Mouse (Mus musculus) MEL (cell line): ENCODE results near the gene Trp53rkb. TPM values are rescaled to one million over a fixed set of nuclear protein-coding genes. Genes with fewer than 3 reads are reported as not detected.

Experiments
- DNase-seq: peaks from one replicate; pipeline ENCODE4 v3.0.0; 2011; ENCODE audit warnings: low read depth, low spot score
- H3K27ac ChIP-seq: 2 replicates; pipeline ENCODE4 v1.5.1; 2012; ENCODE audit warnings: low read depth, mild to moderate bottlenecking, control low read depth, low read length, moderate library complexity; ENCODE audit not compliant: control insufficient read depth
- H3K27me3 ChIP-seq, 2 experiments: fragments of 150-350 bp in 1 of 2; sonication (generic) in 1 of 2; 2 replicates each; pipeline ENCODE4 v1.6.1; 2012; ENCODE audit warnings: low read length in 2 of 2, mild to moderate bottlenecking in 2 of 2, improper control_type of control experiment in 1 of 2, moderate library complexity in 1 of 2; ENCODE audit not compliant: insufficient read depth in 2 of 2, control insufficient read depth in 1 of 2
- H3K36me3 ChIP-seq, 2 experiments: 2 replicates each; pipeline ENCODE4 v1.6.1; 2012 to 2014; ENCODE audit warnings: low read length in 2 of 2, improper control_type of control experiment in 1 of 2, inconsistent platforms in 1 of 2, mild to moderate bottlenecking in 1 of 2; ENCODE audit not compliant: insufficient read depth in 2 of 2, control insufficient read depth in 1 of 2
- H3K4me1 ChIP-seq, 2 experiments: fragments of 150-350 bp in 1 of 2; sonication (generic) in 1 of 2; 2 replicates each; pipeline ENCODE4 v1.6.1; 2012; ENCODE audit warnings: low read length in 2 of 2, improper control_type of control experiment in 1 of 2, mild to moderate bottlenecking in 1 of 2; ENCODE audit not compliant: insufficient read depth in 2 of 2, control insufficient read depth in 1 of 2
- H3K4me3 ChIP-seq, 2 experiments: fragments of 150-350 bp in 1 of 2; sonication (generic) in 1 of 2; 2 replicates each; pipeline ENCODE4 v1.5.1; 2012; ENCODE audit warnings: low read depth in 2 of 2, low read length in 2 of 2, mild to moderate bottlenecking in 2 of 2, moderate library complexity in 2 of 2, control low read depth in 1 of 2, improper control_type of control experiment in 1 of 2; ENCODE audit not compliant: control insufficient read depth in 1 of 2, insufficient read depth in 1 of 2
- H3K79me2 ChIP-seq: 2 replicates; pipeline ENCODE4 v1.6.1; 2012; ENCODE audit warnings: mild to moderate bottlenecking, low read length, moderate library complexity; ENCODE audit not compliant: control insufficient read depth, poor library complexity, insufficient read depth
- H3K9ac ChIP-seq: 2 replicates; pipeline ENCODE4 v1.6.1; 2012; ENCODE audit warnings: low read depth, mild to moderate bottlenecking, control low read depth, low read length, moderate library complexity; ENCODE audit not compliant: control insufficient read depth, poor library complexity, severe bottlenecking
- H3K9me3 ChIP-seq: fragments of 150-350 bp; sonication (generic); replicated peaks from 2 replicates; pipeline ENCODE4 v1.6.1; 2012; ENCODE audit warnings: mild to moderate bottlenecking, low read length, improper control_type of control experiment, moderate library complexity; ENCODE audit not compliant: insufficient read depth
- BHLHE40 ChIP-seq: IDR thresholded peaks from 2 replicates; pipeline ENCODE4 v1.6.1; 2012; ENCODE audit warnings: low read depth, mild to moderate bottlenecking, inconsistent platforms, low read length, improper control_type of control experiment, borderline replicate concordance
- CTCF ChIP-seq, 3 experiments: IDR thresholded peaks in 2 of 3; conservative IDR thresholded peaks in 1 of 3; 2 replicates each; pipeline ENCODE4 v1.5.1; 2011 to 2012; ENCODE audit warnings: low read length in 3 of 3, low read depth in 2 of 3, mild to moderate bottlenecking in 2 of 3, improper control_type of control experiment in 1 of 3, inconsistent platforms in 1 of 3, mixed read lengths in 1 of 3, moderate library complexity in 1 of 3; ENCODE audit not compliant: control insufficient read depth in 1 of 3, insufficient read depth in 1 of 3, poor library complexity in 1 of 3, severe bottlenecking in 1 of 3
- ELF1 ChIP-seq: IDR thresholded peaks from 2 replicates; pipeline ENCODE4 v1.6.1; 2014; ENCODE audit warnings: low read depth, mild to moderate bottlenecking, inconsistent platforms, low read length, improper control_type of control experiment, moderate library complexity
- EP300 ChIP-seq, 2 experiments: IDR thresholded peaks; 2 replicates each; pipeline ENCODE4 v1.6.1; 2011; ENCODE audit warnings: improper control_type of control experiment in 2 of 2, low read length in 2 of 2, low read depth in 1 of 2, mild to moderate bottlenecking in 1 of 2
- GABPA ChIP-seq: IDR thresholded peaks from 2 replicates; pipeline ENCODE4 v1.6.1; 2012; ENCODE audit warnings: low read depth, mild to moderate bottlenecking, inconsistent platforms, low read length, improper control_type of control experiment, moderate library complexity
- HCFC1 ChIP-seq: IDR thresholded peaks from 2 replicates; pipeline ENCODE4 v1.6.1; 2012; ENCODE audit warnings: low read depth, mild to moderate bottlenecking, inconsistent platforms, low read length, improper control_type of control experiment, moderate library complexity
- JUND ChIP-seq: IDR thresholded peaks from 2 replicates; pipeline ENCODE4 v1.6.1; 2011; ENCODE audit warnings: low read depth, mild to moderate bottlenecking, improper control_type of control experiment, low read length
- KAT2A ChIP-seq: conservative IDR thresholded peaks from 2 replicates; pipeline ENCODE4 v1.6.1; 2012; ENCODE audit warnings: low read depth, low read length, improper control_type of control experiment, inconsistent platforms
- MAZ ChIP-seq: IDR thresholded peaks from 2 replicates; pipeline ENCODE4 v1.6.1; 2012; ENCODE audit warnings: low read depth, mild to moderate bottlenecking, inconsistent platforms, low read length, improper control_type of control experiment
- MEF2A ChIP-seq: IDR thresholded peaks from 2 replicates; pipeline ENCODE4 v1.6.1; 2014; ENCODE audit warnings: low read depth, mild to moderate bottlenecking, inconsistent platforms, low read length, improper control_type of control experiment; ENCODE audit not compliant: poor library complexity, insufficient replicate concordance, severe bottlenecking; ENCODE audit errors: extremely low read depth
- MYB ChIP-seq: IDR thresholded peaks from 2 replicates; pipeline ENCODE4 v1.6.1; 2011; ENCODE audit warnings: mild to moderate bottlenecking, low read depth, low read length, improper control_type of control experiment
- MYC ChIP-seq: IDR thresholded peaks from 2 replicates; pipeline ENCODE4 v1.6.1; 2011; ENCODE audit warnings: low read depth, mild to moderate bottlenecking, low read length, improper control_type of control experiment, moderate library complexity
- NELFE ChIP-seq: IDR thresholded peaks from 2 replicates; pipeline ENCODE4 v1.6.1; 2011; ENCODE audit warnings: low read depth, low read length, improper control_type of control experiment
- NRF1 ChIP-seq: IDR thresholded peaks from 2 replicates; pipeline ENCODE4 v1.6.1; 2014; ENCODE audit warnings: low read depth, mild to moderate bottlenecking, inconsistent platforms, low read length, improper control_type of control experiment, moderate library complexity; ENCODE audit not compliant: poor library complexity, insufficient read depth, severe bottlenecking
- POLR2A ChIP-seq, 2 experiments: IDR thresholded peaks; 2 replicates each; pipeline ENCODE4 v1.6.1; 2011 to 2012; ENCODE audit warnings: low read length in 2 of 2, mild to moderate bottlenecking in 2 of 2, control low read depth in 1 of 2, improper control_type of control experiment in 1 of 2, low read depth in 1 of 2, moderate library complexity in 1 of 2; ENCODE audit not compliant: control insufficient read depth in 1 of 2, insufficient read depth in 1 of 2, poor library complexity in 1 of 2
- SIN3A ChIP-seq: IDR thresholded peaks from 2 replicates; pipeline ENCODE4 v1.6.1; 2012; ENCODE audit warnings: low read length, improper control_type of control experiment, inconsistent platforms
- SMC3 ChIP-seq: IDR thresholded peaks from 2 replicates; pipeline ENCODE4 v1.6.1; 2011; ENCODE audit warnings: low read depth, low read length, improper control_type of control experiment
- TAL1 ChIP-seq: IDR thresholded peaks from 2 replicates; pipeline ENCODE4 v1.6.1; 2012; ENCODE audit warnings: mild to moderate bottlenecking, inconsistent platforms, low read length, moderate library complexity, mixed read lengths
- TBP ChIP-seq: IDR thresholded peaks from 2 replicates; pipeline ENCODE4 v1.8.0; 2011; ENCODE audit warnings: low read depth, low read length, improper control_type of control experiment
- TCF12 ChIP-seq: IDR thresholded peaks from 2 replicates; pipeline ENCODE4 v1.6.1; 2014; ENCODE audit warnings: low read depth, mild to moderate bottlenecking, inconsistent platforms, low read length, improper control_type of control experiment, moderate library complexity
- UBTF ChIP-seq: IDR thresholded peaks from 2 replicates; pipeline ENCODE4 v1.6.1; 2012; ENCODE audit warnings: low read depth, mild to moderate bottlenecking, inconsistent platforms, low read length, improper control_type of control experiment, moderate library complexity, borderline replicate concordance; ENCODE audit not compliant: insufficient read depth
- ZNF384 ChIP-seq: IDR thresholded peaks from 2 replicates; pipeline ENCODE4 v1.6.1; 2012; ENCODE audit warnings: low read depth, mild to moderate bottlenecking, inconsistent platforms, low read length, improper control_type of control experiment
- polyA plus RNA-seq, 2 experiments: library from polyadenylated mRNA; stranded (reverse) in 1 of 2; unstranded in 1 of 2; fragments of >175 nt in 1 of 2; fragments of >200 nt in 1 of 2; gene quantifications; 2 replicates each; pipeline versions ENCODE4 v1.2.1 to v1.2.4; 2012; ENCODE audit warnings: low replicate concordance in 2 of 2, low read depth in 1 of 2; ENCODE audit not compliant: insufficient read length in 2 of 2, insufficient read depth in 1 of 2, missing spikeins in 1 of 2
- total RNA-seq: library from RNA; depleted of rRNA; stranded (reverse); fragments of 300-350 nt; gene quantifications from 2 replicates; pipeline ENCODE4 v1.2.3, GENCODE M21; 2012

Gene Trp53rkb
- total and polyA plus RNA-seq, 3 experiments, result 6.8 to 8.9 TPM; not detected in 1

DNA sequence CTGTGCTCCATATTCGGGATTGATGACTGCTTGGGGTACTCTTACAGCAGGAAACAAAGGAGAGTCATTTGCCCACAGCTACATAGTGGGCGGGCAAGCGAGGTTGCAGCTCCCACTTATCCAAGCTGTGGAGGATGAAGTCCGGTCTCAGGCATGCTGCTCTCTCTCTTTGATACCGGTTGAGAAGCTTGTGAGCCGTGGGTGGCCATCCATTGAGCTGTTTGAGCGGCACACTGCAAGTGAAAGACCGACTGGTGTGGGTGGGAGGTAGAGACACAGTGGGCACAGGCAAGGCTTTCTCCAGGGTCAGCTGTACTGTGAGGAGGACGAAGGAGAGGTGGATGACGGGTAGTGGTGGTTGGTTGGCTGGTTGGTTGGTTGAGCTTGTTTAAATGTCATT, 18.5 kb downstream of the Trp53rkb start:
- Histone ChIP-seq H3K27me3 (no peaks in the 10 kb centered on the region), H3K79me2 (peaks cover 42% of the 10 kb centered on the region), H3K36me3 (peaks cover 0 to 22% of the 10 kb centered on the region in 2 experiments; a peak in 2 of 4 replicates), H3K4me3 (no peak overlapping the region), H3K9ac (no peak overlapping the region), H3K4me1 (peaks cover 9 to 12% of the 10 kb centered on the region in 2 experiments), H3K9me3 (no peaks in the 10 kb centered on the region), H3K27ac (no peak overlapping the region)
- TF ChIP-seq MEF2A, result no peak
- TF ChIP-seq CTCF (IDR thresholded peaks at IDR 0.05 in 2 of 3, conservative IDR thresholded peaks at IDR 0.05 in 1 of 3; ENCODE audit: control insufficient read depth in 1 of 3, insufficient read depth in 1 of 3, low read depth in 2 of 3, low read length in 3 of 3, poor library complexity in 1 of 3, severe bottlenecking in 1 of 3), result no peak
- no peak for TF ChIP-seq ZNF384
- TF ChIP-seq NELFE, result no peak
- no peak for TF ChIP-seq UBTF
- no peak for TF ChIP-seq JUND
- no peak for TF ChIP-seq TAL1
- TF ChIP-seq ELF1, result no peak
- no peak for TF ChIP-seq SIN3A
- no peak for TF ChIP-seq MAZ
- no peak for TF ChIP-seq GABPA
- TF ChIP-seq NRF1, result no peak
- no peak for DNase-seq

GRCm38 (mm10) chr2:166818463-166819143, 26.3 kb downstream of the Trp53rkb start:
- TF ChIP-seq JUND, result no peak
- TF ChIP-seq NRF1, result no peak
- TF ChIP-seq POLR2A (IDR thresholded peaks at IDR 0.05; ENCODE audit: control insufficient read depth in 1 of 2, insufficient read depth in 1 of 2, low read depth in 1 of 2, low read length in 2 of 2, poor library complexity in 1 of 2), result no peak
- TF ChIP-seq TBP, result no peak
- TF ChIP-seq HCFC1, result no peak
- no peak for TF ChIP-seq ELF1
- no peak for TF ChIP-seq MYB
- no peak for TF ChIP-seq MYC
- no peak for TF ChIP-seq SMC3
- no peak for TF ChIP-seq KAT2A
- TF ChIP-seq EP300 (IDR thresholded peaks at IDR 0.05; ENCODE audit: low read depth in 1 of 2, low read length in 2 of 2), result no peak
- TF ChIP-seq TCF12, result no peak
- TF ChIP-seq MAZ, result no peak
- TF ChIP-seq BHLHE40, result no peak
- no peak for TF ChIP-seq ZNF384
- TF ChIP-seq SIN3A, result no peak
- TF ChIP-seq NELFE, result no peak
- no peak for TF ChIP-seq GABPA
- TF ChIP-seq TAL1, result no peak
- Histone ChIP-seq H3K79me2 (peaks cover 21% of the 10 kb centered on the region; the same call in 1 of the 2 replicates), H3K9me3 (no peaks in the 10 kb centered on the region), H3K9ac (no peak overlapping the region), H3K27ac (no peak overlapping the region), H3K4me1 (peaks cover 0 to 15% of the 10 kb centered on the region in 2 experiments; a peak in 2 of 4 replicates), H3K27me3 (no peaks in the 10 kb centered on the region), H3K4me3 (no peak overlapping the region), H3K36me3 (no peaks in the 10 kb centered on the region)
- no peak for DNase-seq
